Mouse (Mus musculus): ENCODE measurements around the gene Psmb6. TPM values are rescaled to one million over a fixed set of nuclear protein-coding genes. Genes with fewer than 3 reads are reported as not detected.
A peak's percentile ranks its signal among the peaks of the same experiment; 100 is the strongest.

Psmb6 gene
- polyA plus RNA-seq (2014; fragmentation: Nextera tagmentation; extraction: Ambion mirVana) = 684 and 701 TPM in 2 replicates

DNA sequence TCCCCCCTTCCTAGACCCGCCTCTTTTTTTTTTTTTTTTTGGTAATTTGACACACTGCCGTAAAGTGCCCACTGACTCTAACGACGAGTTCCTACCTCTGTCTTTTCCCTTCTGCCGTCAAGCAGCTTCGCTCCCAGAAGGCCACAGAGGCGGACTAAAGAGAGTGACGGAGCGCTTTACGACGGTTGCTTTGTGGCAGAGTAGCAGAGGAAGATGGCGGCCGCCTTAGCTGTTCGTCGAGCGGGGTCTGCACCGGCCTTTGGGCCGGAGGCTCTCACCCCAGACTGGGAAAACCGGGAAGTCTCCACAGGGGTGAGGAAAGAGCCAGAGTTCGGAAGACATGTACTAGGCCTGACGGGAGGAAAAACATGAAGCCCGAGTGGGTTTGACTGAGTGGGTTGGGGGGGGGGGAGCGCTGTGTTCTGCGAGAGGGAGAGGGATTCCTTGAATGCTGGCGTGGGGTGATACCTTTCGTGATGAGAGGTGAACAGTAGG is at the start of gene Psmb6:
Psmb6 (plus strand) TSS at position 184 of the 495 bp plus-strand sequence.
- 1% methylated on average over 25 of the region's 26 CpGs for WGBS (ENCODE audit: insufficient replicate concordance)
- H3K36me3 ChIP-seq (ENCODE audit: control insufficient read depth, insufficient read depth, low read length) = peaks cover 15% of the 10 kb centered on the region
- 0 out of 2 replicates have a peak within 1 kb of the TSS, but pooled peaks have one; percentile 54 for H3K27ac ChIP-seq (ENCODE audit: low read depth, low read length)
- H3K4me1 ChIP-seq (ENCODE audit: control insufficient read depth, insufficient read depth, low read length) = peaks cover 10% of the 10 kb centered on the region
- H3K27me3 ChIP-seq (ENCODE audit: control insufficient read depth, insufficient read depth, low read length) = no peaks in the 10 kb centered on the region
- no peaks in the 10 kb centered on the region for H3K9me3 ChIP-seq (replicated peaks; ENCODE audit: control insufficient read depth, low read length)
- peak within 1 kb of the TSS; percentile 62 for H3K4me2 ChIP-seq
- ATAC-seq (replicated peaks; ENCODE audit: insufficient number of reproducible peaks, low FRiP score, low TSS enrichment) = peak; percentile 78
- H3K4me3 ChIP-seq (ENCODE audit: low read depth, low read length) = peak within 1 kb of the TSS; percentile 77
- peak within 1 kb of the TSS; percentile 86 for H3K9ac ChIP-seq (ENCODE audit: low read depth, low read length)

DNA sequence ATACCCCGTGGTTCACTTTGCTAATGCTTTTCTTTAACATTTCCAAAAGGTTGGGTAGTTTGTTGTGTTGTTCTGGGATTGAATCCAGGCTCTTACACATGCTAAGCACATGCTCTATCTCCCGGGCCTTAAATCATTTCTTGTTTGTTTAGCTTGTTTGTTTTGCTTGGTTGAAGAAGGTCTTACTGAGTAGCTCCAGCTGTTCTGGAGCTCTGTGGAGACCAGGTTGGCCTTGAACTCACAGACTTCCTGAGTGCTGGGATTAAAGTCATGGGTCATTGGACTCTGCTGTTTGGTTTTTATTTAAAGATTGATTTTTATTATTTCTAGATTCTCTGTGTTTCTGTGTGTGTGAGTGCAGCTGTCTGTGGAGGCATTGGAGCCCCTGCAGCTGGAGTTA is 39.7 kb upstream of the Psmb6 start:
- no peaks in the 10 kb centered on the region for H3K4me1 ChIP-seq (ENCODE audit: control insufficient read depth, insufficient read depth, low read length)
- no peaks in the 10 kb centered on the region for H3K27me3 ChIP-seq (ENCODE audit: control insufficient read depth, insufficient read depth, low read length)
- H3K27ac ChIP-seq (ENCODE audit: low read depth, low read length) = no peak overlapping the region
- no peak overlapping the region for H3K4me2 ChIP-seq
- ATAC-seq (replicated peaks; ENCODE audit: insufficient number of reproducible peaks, low FRiP score, low TSS enrichment) = no peak
- no peak overlapping the region for H3K4me3 ChIP-seq (ENCODE audit: low read depth, low read length)
- H3K9me3 ChIP-seq (replicated peaks; ENCODE audit: control insufficient read depth, low read length) = no peaks in the 10 kb centered on the region
- H3K36me3 ChIP-seq (ENCODE audit: control insufficient read depth, insufficient read depth, low read length) = no peaks in the 10 kb centered on the region
- no peak overlapping the region for H3K9ac ChIP-seq (ENCODE audit: low read depth, low read length)
- WGBS (ENCODE audit: insufficient replicate concordance) = 52% methylated on average over 2 of the region's 2 CpGs

DNA sequence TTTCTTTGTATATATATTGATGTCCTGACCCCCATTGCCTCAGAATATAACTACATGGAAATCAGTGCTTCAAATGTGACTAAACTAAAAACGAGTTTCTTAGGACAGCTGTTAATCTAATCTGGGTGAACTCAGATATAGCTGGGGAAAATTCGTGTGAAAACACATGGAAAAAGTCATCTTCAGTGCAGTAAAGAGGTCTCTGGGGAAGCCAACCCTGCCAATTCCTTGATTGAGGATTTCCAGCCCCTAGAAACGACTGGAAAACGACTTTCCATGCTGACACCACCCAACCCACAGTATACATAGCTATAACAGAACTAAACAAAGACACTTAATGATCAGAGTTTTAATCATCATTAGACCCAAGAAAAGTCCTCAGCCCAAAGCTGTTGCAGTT is 37.4 kb upstream of the Psmb6 start:
- no peaks in the 10 kb centered on the region for H3K9me3 ChIP-seq (replicated peaks; ENCODE audit: control insufficient read depth, low read length)
- H3K36me3 ChIP-seq (ENCODE audit: control insufficient read depth, insufficient read depth, low read length) = no peaks in the 10 kb centered on the region
- H3K4me2 ChIP-seq = no peak overlapping the region
- H3K27ac ChIP-seq (ENCODE audit: low read depth, low read length) = no peak overlapping the region
- no peak overlapping the region for H3K9ac ChIP-seq (ENCODE audit: low read depth, low read length)
- WGBS (ENCODE audit: insufficient replicate concordance) = 26% methylated on average over 4 of the region's 4 CpGs
- no peaks in the 10 kb centered on the region for H3K27me3 ChIP-seq (ENCODE audit: control insufficient read depth, insufficient read depth, low read length)
- H3K4me3 ChIP-seq (ENCODE audit: low read depth, low read length) = no peak overlapping the region
- H3K4me1 ChIP-seq (ENCODE audit: control insufficient read depth, insufficient read depth, low read length) = no peaks in the 10 kb centered on the region
- ATAC-seq (replicated peaks; ENCODE audit: insufficient number of reproducible peaks, low FRiP score, low TSS enrichment) = no peak

GRCm38 (mm10) chr11:70489138-70489537 is 36.0 kb upstream of the Psmb6 start:
- H3K9ac ChIP-seq (ENCODE audit: low read depth, low read length) = no peak overlapping the region
- H3K36me3 ChIP-seq (ENCODE audit: control insufficient read depth, insufficient read depth, low read length) = no peaks in the 10 kb centered on the region
- H3K9me3 ChIP-seq (replicated peaks; ENCODE audit: control insufficient read depth, low read length) = no peaks in the 10 kb centered on the region
- H3K27me3 ChIP-seq (ENCODE audit: control insufficient read depth, insufficient read depth, low read length) = no peaks in the 10 kb centered on the region
- H3K4me2 ChIP-seq = no peak overlapping the region
- no peaks in the 10 kb centered on the region for H3K4me1 ChIP-seq (ENCODE audit: control insufficient read depth, insufficient read depth, low read length)
- 78% methylated on average over 3 of the region's 3 CpGs for WGBS (ENCODE audit: insufficient replicate concordance)
- no peak overlapping the region for H3K27ac ChIP-seq (ENCODE audit: low read depth, low read length)
- no peak for ATAC-seq (replicated peaks; ENCODE audit: insufficient number of reproducible peaks, low FRiP score, low TSS enrichment)
- no peak overlapping the region for H3K4me3 ChIP-seq (ENCODE audit: low read depth, low read length)

- Histone ChIP-seq H3K4me1 (ENCODE audit: control insufficient read depth, insufficient read depth, low read length) (no peaks in the 10 kb centered on the region), H3K4me2 (no peak overlapping the region), H3K36me3 (ENCODE audit: control insufficient read depth, insufficient read depth, low read length) (no peaks in the 10 kb centered on the region), H3K4me3 (ENCODE audit: low read depth, low read length) (no peak overlapping the region), H3K27ac (ENCODE audit: low read depth, low read length) (no peak overlapping the region), H3K27me3 (ENCODE audit: control insufficient read depth, insufficient read depth, low read length) (no peaks in the 10 kb centered on the region), H3K9ac (ENCODE audit: low read depth, low read length) (no peak overlapping the region), H3K9me3 (replicated peaks; ENCODE audit: control insufficient read depth, low read length) (no peaks in the 10 kb centered on the region)
- 82% methylated on average over 6 of the region's 6 CpGs for WGBS (ENCODE audit: insufficient replicate concordance)
- no peak for ATAC-seq (replicated peaks; ENCODE audit: insufficient number of reproducible peaks, low FRiP score, low TSS enrichment)
These were observed 35.5 kb upstream of the Psmb6 start for GRCm38 (mm10) chr11:70489684-70490083.

DNA sequence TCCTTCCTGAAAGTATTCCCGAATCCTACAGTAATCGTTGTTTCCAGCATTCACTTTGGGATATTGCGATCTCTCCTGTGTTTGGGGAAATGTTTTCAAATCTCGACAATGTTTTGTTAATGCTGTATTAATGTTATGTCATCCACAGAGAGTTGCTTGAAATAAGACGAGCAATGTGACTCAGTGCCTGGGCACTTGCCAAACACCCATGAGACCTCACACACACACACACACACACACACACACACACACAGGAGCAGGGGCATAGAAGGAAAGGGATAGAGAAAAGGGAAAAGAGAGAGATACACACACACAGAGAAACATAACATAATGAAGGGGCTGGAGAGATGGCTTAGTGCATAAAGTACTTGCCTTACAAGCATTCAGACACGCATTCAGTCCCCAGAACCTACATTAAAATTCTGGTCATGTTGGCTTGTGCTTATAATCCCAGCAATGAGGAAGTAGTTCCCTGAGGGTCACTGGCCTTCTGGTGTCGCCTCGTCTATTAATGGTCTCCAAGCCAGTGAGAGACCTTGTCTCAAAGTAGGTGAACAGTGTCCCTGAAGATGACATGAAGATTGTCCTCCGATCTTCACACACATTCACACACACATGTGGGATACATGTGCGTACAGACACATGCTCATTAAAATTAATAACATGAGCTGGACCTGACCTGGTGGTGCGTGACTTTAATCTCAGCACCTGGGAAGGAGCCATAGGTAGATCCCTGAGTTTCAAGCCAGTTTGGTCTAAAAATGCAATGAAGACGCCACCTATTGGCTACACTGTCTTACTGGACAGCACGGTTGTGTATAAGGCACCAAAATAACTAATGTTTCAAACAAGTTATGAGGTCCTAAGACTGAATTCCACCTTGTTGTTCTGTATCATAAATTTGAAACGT is 25.3 kb upstream of the Psmb6 start:
- H3K4me3 ChIP-seq (ENCODE audit: low read depth, low read length) = no peak overlapping the region
- ATAC-seq (replicated peaks; ENCODE audit: insufficient number of reproducible peaks, low FRiP score, low TSS enrichment) = no peak

GRCm38 (mm10) chr11:70500476-70500812 is 24.7 kb upstream of the Psmb6 start:
- Histone ChIP-seq H3K27ac (ENCODE audit: low read depth, low read length) (no peak overlapping the region), H3K9me3 (replicated peaks; ENCODE audit: control insufficient read depth, low read length) (no peaks in the 10 kb centered on the region), H3K27me3 (ENCODE audit: control insufficient read depth, insufficient read depth, low read length) (no peaks in the 10 kb centered on the region), H3K4me3 (ENCODE audit: low read depth, low read length) (no peak overlapping the region), H3K9ac (ENCODE audit: low read depth, low read length) (no peak overlapping the region), H3K4me1 (ENCODE audit: control insufficient read depth, insufficient read depth, low read length) (no peaks in the 10 kb centered on the region), H3K4me2 (no peak overlapping the region), H3K36me3 (ENCODE audit: control insufficient read depth, insufficient read depth, low read length) (no peaks in the 10 kb centered on the region)
- 83% methylated on average over 1 of the region's 1 CpGs for WGBS (ENCODE audit: insufficient replicate concordance)
- no peak for ATAC-seq (replicated peaks; ENCODE audit: insufficient number of reproducible peaks, low FRiP score, low TSS enrichment)

More for the DNA sequence above, 25.3 kb upstream of the Psmb6 start:
- Histone ChIP-seq H3K4me1 (ENCODE audit: control insufficient read depth, insufficient read depth, low read length) (no peaks in the 10 kb centered on the region), H3K27ac (ENCODE audit: low read depth, low read length) (no peak overlapping the region), H3K36me3 (ENCODE audit: control insufficient read depth, insufficient read depth, low read length) (no peaks in the 10 kb centered on the region), H3K9ac (ENCODE audit: low read depth, low read length) (no peak overlapping the region), H3K4me2 (no peak overlapping the region), H3K27me3 (ENCODE audit: control insufficient read depth, insufficient read depth, low read length) (no peaks in the 10 kb centered on the region), H3K9me3 (replicated peaks; ENCODE audit: control insufficient read depth, low read length) (no peaks in the 10 kb centered on the region)
- WGBS (ENCODE audit: insufficient replicate concordance) = 69% methylated on average over 14 of the region's 14 CpGs

DNA sequence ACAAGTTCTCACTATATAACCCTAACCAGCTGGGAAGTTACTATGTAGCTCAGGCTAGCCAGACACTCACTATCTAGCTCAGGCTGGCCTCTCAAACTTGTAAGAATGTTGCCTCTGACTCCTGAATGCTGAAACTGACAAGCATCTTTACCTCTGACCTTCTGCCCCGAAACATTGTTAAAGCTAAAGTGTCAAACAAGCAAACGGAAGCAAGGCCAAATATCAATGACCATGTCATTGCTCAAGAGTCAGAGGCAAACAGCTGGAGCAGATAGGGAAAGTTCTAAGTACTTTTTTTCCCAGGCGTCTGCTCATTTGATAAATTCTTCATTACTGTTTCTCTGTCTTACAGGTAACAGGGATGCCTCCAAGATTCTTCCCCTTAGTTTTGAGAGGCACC is 23.1 kb upstream of the Psmb6 start:
- Histone ChIP-seq H3K4me1 (ENCODE audit: control insufficient read depth, insufficient read depth, low read length) (no peaks in the 10 kb centered on the region), H3K9me3 (replicated peaks; ENCODE audit: control insufficient read depth, low read length) (no peaks in the 10 kb centered on the region), H3K27ac (ENCODE audit: low read depth, low read length) (no peak overlapping the region), H3K4me2 (no peak overlapping the region), H3K27me3 (ENCODE audit: control insufficient read depth, insufficient read depth, low read length) (no peaks in the 10 kb centered on the region), H3K9ac (ENCODE audit: low read depth, low read length) (no peak overlapping the region), H3K36me3 (ENCODE audit: control insufficient read depth, insufficient read depth, low read length) (no peaks in the 10 kb centered on the region), H3K4me3 (ENCODE audit: low read depth, low read length) (no peak overlapping the region)
- ATAC-seq (replicated peaks; ENCODE audit: insufficient number of reproducible peaks, low FRiP score, low TSS enrichment) = no peak
- 55% methylated on average over 3 of the region's 3 CpGs for WGBS (ENCODE audit: insufficient replicate concordance)

Measured in heart, embryonic 11.5 days (tissue).